Mouse (Mus musculus) liver, adult 2 months (tissue): ENCODE measurements around the gene Mcrip1.

Experiments
- CTCF ChIP-seq: fragments of 200-500 bp; IDR thresholded peaks from 2 replicates; pipeline ENCODE4 v1.5.1; 2011; ENCODE audit warnings: low read depth, low read length, control low read depth
- POLR2A ChIP-seq: fragments of 200-500 bp; IDR thresholded peaks from 2 replicates; pipeline ENCODE4 v1.6.1; 2011; ENCODE audit warnings: low read length, control low read depth; ENCODE audit not compliant: insufficient read depth; ENCODE audit errors: extremely low read depth

DNA sequence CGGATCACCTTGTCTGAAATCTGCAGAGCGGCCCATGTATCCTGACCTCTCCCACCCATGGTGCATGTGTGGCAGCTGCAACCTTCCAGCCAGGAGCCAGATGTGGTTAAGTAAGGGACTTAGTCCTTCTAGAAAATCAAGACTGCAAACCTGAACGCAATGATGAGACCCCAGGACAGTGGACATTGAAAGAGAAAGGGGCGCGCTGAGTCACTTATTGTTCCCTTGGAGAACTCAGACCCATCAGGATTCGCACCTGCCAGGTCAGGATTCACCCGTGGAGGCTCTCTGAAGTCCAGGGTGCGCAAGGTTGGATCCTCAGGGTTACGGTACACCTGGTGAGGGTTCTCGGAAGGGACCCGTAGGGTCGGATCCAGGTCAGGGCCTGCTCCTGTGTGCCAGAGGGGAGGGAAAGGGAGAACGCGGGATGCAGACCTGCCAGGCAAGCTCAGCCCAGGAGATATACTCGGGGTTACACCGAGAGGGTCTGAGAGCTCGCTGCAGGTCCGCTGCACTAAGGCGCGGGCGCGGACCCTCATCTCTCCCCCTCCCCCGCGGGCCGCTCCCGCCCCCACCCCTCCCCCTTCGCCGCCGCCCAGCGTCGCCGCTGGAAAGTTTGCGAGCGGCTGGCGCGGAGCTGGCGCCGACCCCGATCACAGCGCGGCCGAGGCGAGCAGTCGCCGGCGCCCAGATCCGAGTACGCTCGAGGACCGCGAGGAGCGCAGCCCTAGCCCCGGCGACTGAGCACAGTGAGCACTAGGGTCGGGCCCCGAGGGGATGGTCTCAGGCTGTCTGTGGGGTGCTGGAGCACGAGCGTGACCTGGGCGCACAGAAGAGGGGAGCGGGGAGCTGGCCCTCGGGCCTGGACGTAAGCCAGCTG is 19.2 kb downstream of the Mcrip1 start, which contains the start of gene Gcgr:
- TF ChIP-seq CTCF (no peak), POLR2A (0 out of 2 replicates have a peak, but pooled peaks have one; percentile 15)
